Mouse (Mus musculus) embryo, embryonic 10 days (tissue): ENCODE results near the gene Dtnb.

Experiments used
- DNase-seq: peaks from one replicate; pipeline ENCODE4 v3.0.0-alpha.2; 2015; ENCODE audit warnings: low spot score

The Dtnb gene

DNA sequence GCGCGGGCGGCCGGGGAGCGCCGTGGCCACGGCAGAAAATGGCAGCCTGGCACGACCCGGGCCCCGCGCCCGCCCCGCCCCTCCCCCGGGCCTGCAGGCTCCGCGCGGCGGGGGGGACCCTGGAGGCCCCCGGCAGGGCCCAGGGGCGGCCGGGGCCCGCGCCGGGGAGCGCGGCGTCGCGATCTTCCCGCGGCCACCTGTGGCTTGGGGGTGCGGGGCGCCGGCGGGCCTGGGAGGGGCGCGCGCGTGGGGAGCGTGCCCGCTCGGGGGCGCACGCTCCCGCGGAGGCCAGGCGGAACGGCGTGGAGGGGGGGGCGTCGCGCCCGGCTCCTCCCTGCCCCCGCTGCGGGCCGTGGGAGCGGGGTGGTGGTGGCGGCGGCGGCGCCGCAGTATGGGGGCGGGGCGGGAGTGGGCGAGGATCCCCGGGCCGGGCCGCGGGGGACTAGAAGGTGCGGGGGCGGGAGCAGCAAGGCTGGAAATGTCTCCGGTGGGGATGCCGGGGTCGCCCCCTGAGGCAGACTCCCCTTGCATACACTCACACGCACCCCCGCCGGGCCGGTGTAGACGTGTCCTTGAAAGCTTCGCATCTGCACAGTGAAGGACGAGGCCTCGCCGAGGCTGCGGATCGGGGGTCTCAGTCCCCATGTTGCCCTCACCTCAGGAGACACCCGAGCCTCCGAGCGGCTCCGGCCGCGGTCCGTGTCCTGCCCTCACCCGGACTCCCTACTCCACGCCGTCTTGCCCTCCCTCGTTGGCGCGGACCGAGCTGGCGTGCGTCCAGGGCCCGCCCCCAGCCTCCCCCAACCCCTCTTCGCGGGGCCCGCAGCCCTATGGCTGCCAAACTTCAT is 235.6 kb downstream of the Dtnb start:
- peak; percentile 36 for DNase-seq

DNA sequence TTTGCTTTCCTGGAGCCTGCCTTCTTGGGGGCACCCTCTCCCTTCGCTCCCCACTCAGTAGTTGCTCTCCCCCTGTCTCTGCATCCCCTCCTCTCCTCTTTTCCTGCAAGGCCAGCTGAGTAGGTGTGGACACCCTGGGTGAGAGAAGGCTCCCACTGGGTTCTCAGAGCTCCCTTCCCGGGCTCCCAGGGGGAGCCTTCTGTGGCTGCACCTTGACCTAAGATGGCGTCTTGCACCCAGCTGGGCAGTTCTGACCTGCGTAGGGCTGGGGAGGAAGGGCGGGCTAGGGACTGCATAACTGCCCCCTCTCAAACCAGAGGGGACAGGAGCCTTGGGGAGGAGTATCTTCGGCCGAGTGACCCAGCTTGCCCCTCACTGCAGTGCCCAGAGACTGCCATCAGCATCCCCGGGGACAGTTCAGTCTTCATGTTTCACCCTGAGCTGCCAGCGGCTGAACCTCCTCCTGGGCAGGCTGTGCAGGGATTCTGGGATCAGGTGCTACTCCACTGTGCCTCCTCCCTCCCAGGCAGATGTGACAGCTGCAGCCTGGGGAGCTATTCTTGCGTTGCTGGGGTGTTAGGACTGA is 236.3 kb downstream of the Dtnb start:
- DNase-seq, result no peak

DNA sequence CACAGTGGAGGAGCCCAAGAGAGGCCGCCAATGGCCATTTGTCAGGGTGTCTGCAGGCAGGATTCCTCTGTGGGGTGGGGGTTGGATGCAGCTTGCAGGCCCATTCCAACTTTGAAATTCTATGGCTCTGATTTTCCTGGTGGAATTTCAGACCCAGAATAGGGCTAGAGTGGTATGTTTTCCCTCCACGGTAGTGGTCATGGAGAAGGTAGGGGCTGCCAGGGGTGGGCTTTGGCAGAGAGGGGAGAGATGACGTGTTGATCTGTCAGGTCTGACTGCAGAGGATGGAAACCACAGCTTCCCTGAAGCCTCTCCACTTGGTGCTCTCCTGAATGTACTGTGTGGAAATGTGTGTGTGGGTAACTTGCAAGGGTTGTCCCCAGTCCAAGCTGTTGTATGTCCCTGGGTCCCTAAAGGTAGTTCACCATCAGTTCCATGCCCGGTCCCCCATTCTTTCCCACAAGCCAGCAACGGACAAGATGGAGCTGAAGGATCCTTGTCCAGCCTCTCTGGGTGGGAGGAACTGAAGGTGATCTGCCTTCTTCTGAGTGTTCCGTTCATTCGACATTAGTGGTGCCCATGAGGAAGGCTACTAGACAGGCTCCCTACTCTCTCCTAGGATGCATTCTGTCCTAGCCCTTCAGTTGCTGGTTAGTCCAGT is 237.5 kb downstream of the Dtnb start:
- no peak for DNase-seq

DNA sequence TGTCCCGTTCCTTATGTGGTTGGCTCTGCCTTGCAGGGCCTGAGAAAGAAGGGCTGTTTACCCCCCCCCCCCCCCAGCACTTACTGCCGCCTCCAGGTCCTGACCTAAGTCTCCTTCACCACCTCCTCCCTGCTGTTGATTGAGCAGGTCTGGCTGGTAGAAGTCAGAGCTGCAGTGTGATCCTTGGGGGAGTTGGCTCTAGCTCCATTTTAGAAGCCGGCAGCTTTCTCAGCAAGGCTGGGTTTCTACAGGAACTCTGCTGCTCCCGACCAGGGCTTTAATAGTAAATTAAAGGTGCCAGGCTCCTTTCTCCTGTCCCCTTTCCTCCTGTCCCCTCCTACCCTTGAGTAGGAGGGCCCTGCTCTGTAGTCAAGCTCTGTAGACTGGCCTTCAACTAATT is 238.3 kb downstream of the Dtnb start:
- DNase-seq, result no peak

DNA sequence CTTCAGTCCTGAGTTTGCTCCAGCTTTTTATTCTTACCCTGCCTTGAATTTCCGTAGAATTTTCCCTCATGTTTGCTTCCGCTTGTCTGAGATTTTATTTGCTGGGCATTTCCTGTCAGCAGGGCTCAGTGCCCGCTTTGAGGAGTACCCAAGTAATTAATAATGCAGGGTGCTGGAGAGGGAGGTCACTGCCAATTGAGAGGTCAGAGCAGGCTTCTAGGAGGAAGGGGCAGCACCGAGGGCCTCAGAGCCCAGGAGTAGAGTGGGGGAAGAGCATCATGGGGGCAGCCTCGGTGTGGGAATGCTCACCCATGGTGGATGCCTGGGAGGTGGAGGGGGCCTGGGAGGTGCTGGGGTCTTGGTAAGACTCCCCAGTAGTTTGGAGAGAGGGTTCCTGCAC is 239.4 kb downstream of the Dtnb start:
- DNase-seq, result no peak

DNA sequence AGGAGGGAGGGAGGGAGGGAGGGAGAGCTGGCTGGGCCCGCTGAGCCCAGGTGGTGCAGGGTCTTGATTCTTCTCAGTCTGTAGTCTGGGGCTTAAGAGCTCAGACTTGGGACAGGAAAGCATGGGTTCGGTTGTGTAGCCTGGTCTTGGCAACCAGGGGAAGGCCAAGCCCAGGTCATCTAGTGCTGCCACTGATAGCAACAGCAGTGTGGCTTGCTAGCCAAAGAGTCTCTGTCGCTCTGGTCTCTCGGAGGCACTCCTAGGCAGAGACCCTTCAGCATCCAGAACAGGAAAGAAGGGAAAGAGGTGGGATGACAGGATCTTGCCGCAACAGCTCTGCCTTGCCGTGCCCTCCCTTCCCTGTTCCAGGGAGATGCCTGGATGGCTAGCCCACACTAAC is 240.1 kb downstream of the Dtnb start:
- DNase-seq, result no peak

DNA sequence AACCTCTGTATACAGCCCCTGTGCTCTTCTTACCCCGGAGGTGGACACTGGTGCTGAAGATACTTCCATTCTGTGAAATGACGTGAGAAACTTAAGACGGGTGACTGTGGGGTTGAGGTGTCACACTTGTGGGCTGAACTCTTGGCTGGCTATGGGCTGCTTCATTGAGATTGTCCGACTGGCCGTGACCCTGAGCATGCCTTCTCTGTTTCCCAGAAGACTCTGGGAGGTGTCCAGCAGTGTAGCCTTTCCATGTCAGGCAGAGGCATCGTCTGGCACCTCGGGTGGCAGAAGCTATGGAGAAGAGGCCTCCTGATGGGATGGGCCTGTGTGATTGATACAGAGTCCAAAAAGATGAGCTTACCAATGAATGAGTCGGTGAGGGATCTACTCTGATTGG is 241.0 kb downstream of the Dtnb start:
- DNase-seq, result no peak

DNA sequence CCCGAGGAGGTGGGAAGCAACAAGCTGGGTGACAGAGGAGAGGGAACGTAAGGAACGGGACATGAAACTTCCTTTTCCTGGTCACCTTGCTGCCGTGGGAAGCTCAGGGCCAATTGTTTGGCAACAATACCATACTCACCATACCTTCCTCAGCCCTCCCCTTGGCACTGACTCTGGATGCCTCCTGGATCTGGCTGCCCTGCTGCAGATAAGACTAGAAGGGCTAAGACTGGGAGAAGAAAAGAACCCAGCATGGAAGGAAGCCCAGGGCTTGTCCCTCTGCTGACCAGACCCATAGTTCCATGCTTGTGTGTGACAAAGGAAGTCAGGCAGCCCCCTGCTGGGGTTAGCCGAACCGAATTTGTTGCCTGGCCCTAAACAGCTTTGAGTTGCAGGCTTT is 243.2 kb downstream of the Dtnb start:
- DNase-seq, result no peak

DNA sequence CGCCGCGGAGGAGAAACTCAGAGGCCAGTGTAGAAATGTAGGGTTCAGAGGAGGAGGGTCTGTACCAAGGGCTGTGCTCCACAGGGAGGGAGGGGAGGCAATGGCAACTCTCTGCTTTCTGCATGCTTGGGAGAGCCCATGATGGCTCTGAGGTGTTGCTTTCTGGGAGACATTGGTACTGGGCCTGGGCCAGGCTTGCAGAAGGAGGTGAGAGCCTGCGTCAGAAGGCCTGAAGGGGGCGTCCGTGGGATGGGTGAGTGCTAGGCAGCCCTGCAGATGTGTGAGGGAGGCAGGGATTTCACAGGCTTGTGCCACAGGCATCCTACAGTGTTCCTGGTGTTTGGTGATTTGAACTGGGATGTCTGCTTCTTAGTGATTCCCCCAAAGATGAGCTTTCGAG is 244.9 kb downstream of the Dtnb start:
- DNase-seq, result peak; percentile 30

DNA sequence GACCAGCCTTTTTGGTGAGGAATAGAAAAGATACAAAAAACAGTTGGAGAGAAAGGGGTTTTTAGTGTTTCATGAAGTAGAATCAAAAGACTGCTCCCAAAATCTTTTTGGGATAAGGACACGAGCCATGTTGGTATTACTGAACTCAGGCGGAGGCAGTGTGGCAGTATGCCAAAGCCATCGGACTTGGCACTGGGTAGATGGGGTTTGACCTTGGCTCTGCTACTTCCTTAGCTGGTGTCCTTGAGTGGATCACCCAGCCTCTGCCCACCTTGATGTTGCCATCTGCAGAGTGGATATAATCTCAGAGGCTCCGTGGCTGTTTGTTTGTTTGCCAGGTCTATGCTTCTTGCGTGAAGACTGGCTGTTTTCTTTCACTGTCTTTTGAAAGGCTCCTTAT is 245.4 kb downstream of the Dtnb start:
- DNase-seq, result no peak

DNA sequence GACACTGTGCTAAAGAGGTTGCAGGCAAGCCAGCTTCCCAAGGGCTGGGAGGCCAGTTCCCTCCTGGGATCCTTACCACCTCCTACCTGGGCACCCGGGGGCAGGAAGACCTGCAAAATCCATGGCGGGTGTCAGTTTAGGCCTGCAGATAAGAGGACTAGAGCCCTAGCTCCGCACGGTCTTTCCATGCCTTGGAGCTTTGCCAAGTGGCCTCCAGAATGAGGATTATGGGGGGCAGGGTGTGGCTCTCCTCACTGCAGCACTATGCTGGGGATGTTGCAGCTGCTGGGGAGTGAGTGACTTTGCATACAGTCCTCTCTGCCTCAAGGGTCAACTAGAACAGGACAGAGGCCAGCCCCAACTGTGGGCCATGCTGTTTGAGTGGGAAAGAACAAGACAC is 247.7 kb downstream of the Dtnb start:
- no peak for DNase-seq

DNA sequence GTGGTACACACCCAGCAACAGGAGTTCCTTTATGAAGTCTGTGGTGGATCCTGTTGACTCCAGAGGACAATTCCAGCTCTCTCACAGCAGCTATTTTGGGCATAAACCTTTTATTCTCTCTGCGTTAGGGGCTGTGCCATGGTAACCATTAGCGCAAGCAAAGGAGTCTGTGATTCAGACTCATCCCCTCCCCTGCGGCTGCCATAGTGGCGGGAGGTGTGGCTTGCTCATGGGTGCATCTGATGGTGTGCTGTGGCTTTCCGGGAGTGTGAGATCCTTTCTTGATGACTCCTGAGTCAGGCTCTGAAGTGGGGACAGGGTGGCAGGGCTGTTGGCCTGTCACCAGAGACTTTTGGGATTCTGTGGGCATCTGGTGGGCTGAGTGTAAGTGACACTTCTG is 251.2 kb downstream of the Dtnb start:
- DNase-seq, result no peak

DNA sequence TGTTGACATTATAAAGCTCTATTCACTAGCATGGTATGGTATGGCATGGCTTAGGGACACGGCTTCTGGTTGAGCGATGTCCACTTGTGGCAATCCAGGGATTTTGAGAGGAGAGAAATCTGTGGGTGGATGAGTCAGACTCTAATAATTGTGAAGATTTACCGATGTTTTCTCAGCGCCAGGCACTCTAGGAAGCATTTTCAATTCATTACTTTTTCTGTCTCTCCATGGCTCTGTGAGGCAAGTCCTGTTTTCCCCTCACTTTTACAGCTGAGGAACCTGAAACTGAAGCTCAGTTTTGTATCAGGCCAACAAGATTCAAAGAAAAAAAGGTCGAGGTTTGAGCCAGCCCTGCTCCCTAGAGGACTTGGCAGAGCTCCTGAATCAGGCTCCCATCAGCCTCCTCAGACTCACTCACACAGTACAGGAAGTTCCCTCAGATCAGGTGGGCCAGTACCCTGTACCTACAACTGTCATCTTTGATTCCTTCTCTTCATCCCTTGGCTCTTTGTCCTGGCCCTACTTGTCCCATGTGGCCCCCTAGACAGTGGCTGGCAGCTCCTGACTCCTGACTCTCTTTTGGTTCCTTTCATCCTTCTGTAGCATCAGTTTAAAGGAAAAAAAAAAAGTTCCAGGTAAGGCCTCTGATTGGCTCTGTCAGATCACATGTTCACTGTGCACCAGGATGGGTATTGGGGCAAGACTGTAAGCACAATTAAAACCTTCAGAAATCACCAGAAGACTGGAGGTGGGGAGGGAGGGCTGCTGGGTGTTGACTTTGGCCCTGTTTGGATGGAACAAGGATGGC is 252.9 kb downstream of the Dtnb start:
- no peak for DNase-seq

DNA sequence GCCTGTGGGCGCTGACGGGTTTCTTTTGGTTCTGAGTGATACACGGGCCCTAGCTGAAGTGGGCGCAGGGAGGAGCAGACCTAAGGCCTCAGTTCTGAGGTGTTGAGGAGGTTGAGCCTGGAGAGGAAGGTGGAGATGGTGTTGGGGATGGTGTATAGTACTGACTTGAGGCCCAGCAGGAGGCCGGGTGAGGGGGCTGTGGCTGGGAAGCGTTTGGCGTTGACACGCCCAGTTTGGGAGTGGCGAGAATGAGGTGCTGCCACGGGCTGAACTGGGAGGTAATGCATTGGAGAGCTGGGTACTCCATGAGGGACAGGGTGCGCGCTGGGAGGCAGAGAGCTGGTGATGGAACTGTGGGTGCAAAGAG is 253.5 kb downstream of the Dtnb start:
- DNase-seq, result no peak

DNA sequence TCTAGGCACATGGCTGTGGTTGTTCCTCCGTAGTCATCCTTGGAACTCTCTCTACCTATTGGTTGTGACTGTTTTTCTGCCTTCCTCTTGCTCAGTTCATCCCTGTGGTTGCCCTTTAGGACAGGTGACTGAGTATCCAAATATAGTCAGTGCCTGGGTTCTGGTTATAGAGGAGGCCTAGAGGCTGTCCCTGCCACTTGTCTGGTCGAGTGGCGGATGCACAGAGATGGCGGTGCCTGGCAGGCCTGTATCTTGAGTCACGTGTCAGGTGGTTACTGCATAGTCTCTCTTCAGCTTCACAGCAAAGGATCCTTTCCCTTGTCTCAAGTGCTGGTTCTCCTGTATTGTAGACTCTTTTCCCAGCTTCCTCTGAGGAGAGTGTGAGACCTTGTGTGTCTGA is 255.6 kb downstream of the Dtnb start:
- DNase-seq, result no peak
